In genomic region chr7:126676207-126676606, GRCm38 (mm10) we compare ENCODE assay signal across 9 mouse cellular contexts. TPM values are rescaled to one million over a fixed set of nuclear protein-coding genes. Genes with fewer than 3 reads are reported as not detected.
DNase-seq lines count a peak whose midpoint lies in the region; TF ChIP-seq lines count a peak whose summit lies in the region.
"Had no signal": no experiment of that assay in that cellular context is flagged by ENCODE, and none has a peak within 500 bp of the region (broad histone marks: within the 10 kb centered on the region; RNA-seq: fewer than 3 reads in every experiment).

Gene Sult1a1 (minus strand): TSS chr7:126676432.

- intact Hi-C loops in heart, postnatal 14 days (cut with DNase I), result no loop called here

- DNase-seq in layer of hippocampus, postnatal 14 days (ENCODE audit: low spot score in 2 of 2), result peak in 1 of 2 experiments; percentile 54
- no peak for DNase-seq in layer of hippocampus, postnatal 10 days (ENCODE audit: low spot score in 2 of 2)
- DNase-seq in adrenal gland, postnatal 4 days (ENCODE audit: low spot score in 2 of 2), result no peak
- DNase-seq in heart, postnatal 14 days, result peak; percentile 63 to 66
- DNase-seq in lung, adult 2 months, result peak; percentile 67
- no peak for DNase-seq in cerebellum, adult 9-10 months
- no peak for DNase-seq in cerebellum, adult 11 months
- DNase-seq in right cerebral cortex, postnatal 25 days, result no peak

- TF ChIP-seq CTCF in lung, adult 2 months (IDR thresholded peaks at IDR 0.05; ENCODE audit: insufficient read depth, low read length), result no peak

- WGBS in lung, adult 2 months, result 4% methylated on average over 1 of the region's 1 CpGs

- peaks cover 26% of the 10 kb centered on the region for H3K4me1 ChIP-seq in lung, adult 2 months (ENCODE audit: control insufficient read depth, insufficient read depth, low read length)
- H3K4me1 ChIP-seq: neural tube, embryonic 13.5 days had no signal

- peak; percentile 87; the same call in 1 of the 2 replicates for TF ChIP-seq POLR2A in lung, adult 2 months (IDR thresholded peaks at IDR 0.05; ENCODE audit: borderline replicate concordance, extremely low read depth, low read depth, low read length)

- H3K4me3 ChIP-seq in lung, adult 2 months (replicated peaks; ENCODE audit: extremely low read depth, low read depth, low read length), result peak within 1 kb of the TSS; percentile 77
- H3K4me3 ChIP-seq: neural tube, embryonic 13.5 days had no signal

RNA-seq across cellular contexts. Expression of gene Sult1a1, which starts in this region (rescaled TPM):
- total RNA-seq in layer of hippocampus, postnatal 14 days (2021), result 10 to 100 TPM; 10.7 to 16.5 TPM
- 1 to 10 TPM; 3.8 to 5.3 TPM for total RNA-seq in layer of hippocampus, postnatal 10 days (2021)
- 10 to 100 TPM; 24.0 to 45.6 TPM for total RNA-seq in adrenal gland, postnatal 4 days (2021)
- total RNA-seq in heart, postnatal 14 days (2021), result 10 to 100 TPM; 38.6 to 43.2 TPM
- 55.6 and 69.2 TPM in 2 replicates for polyA plus RNA-seq in lung, adult 2 months (2012; rRNA removed)

Comparison
In these comparisons a context has a peak if more than half of its experiments do, and no peak if none do; other contexts are left out.
1. DNase-seq: peak in heart, postnatal 14 days (2 of 2) and lung, adult 2 months (single experiment); none in layer of hippocampus, postnatal 10 days (0 of 2), adrenal gland, postnatal 4 days (0 of 2), cerebellum, adult 9-10 months (single experiment), cerebellum, adult 11 months (single experiment) and right cerebral cortex, postnatal 25 days (single experiment).